Mouse (Mus musculus) C2C12 (cell line): Measurements from ENCODE around the gene Ksr2.

Experiments
- CEBPB ChIP-seq: IDR thresholded peaks from one replicate; pipeline ENCODE4 v1.6.1; 2011; ENCODE audit warnings: low read depth, mild to moderate bottlenecking, control low read depth, moderate library complexity
- CTCF ChIP-seq: IDR thresholded peaks from one replicate; pipeline ENCODE4 v1.5.1; 2011; ENCODE audit not compliant: control insufficient read depth, insufficient read depth, insufficient read length
- FOSL1 ChIP-seq: IDR thresholded peaks from one replicate; pipeline ENCODE4 v1.8.0; 2011; ENCODE audit warnings: mild to moderate bottlenecking, low read length; ENCODE audit not compliant: poor library complexity, insufficient read depth, severe bottlenecking
- MAX ChIP-seq: IDR thresholded peaks from one replicate; pipeline ENCODE4 v1.6.1; 2011; ENCODE audit warnings: mild to moderate bottlenecking, control low read depth
- MYOD1 ChIP-seq: IDR thresholded peaks from one replicate; pipeline ENCODE4 v1.6.1; 2011; ENCODE audit warnings: low read depth; ENCODE audit not compliant: control insufficient read depth, insufficient read length
- MYOG ChIP-seq: IDR thresholded peaks from one replicate; pipeline ENCODE4 v1.6.1; 2011; ENCODE audit not compliant: control insufficient read depth, insufficient read length; ENCODE audit errors: extremely low read depth
- USF1 ChIP-seq: IDR thresholded peaks from one replicate; pipeline ENCODE4 v1.6.1; 2011; ENCODE audit warnings: low read depth, mild to moderate bottlenecking, control low read depth, moderate library complexity

DNA sequence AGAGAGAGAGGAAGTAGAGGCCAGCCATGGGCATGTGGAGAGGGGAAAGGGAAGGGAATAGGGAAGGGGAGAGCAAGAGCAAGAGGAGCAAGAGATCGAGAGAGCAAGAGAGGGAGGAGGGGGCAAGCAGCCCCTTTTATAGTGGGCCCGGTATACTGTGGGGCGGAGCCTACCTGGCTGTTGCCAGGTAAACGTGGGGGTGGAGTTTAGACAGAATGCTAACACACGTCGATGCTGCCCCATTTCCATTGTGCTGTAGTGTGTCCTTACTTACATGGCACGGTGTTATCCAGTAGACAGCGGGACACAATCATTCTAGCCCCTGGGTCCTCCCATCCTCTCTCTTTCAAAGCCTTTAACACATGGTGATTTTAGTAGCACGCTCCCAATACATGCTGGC lies 14.5 kb upstream of the Ksr2 start:
- TF ChIP-seq CTCF (no peak), MAX (no peak), CEBPB (no peak), USF1 (no peak), MYOG (no peak), FOSL1 (no peak), MYOD1 (no peak)
